Comparison of ENCODE assay signal across 11 mouse cellular contexts in the genomic region with DNA sequence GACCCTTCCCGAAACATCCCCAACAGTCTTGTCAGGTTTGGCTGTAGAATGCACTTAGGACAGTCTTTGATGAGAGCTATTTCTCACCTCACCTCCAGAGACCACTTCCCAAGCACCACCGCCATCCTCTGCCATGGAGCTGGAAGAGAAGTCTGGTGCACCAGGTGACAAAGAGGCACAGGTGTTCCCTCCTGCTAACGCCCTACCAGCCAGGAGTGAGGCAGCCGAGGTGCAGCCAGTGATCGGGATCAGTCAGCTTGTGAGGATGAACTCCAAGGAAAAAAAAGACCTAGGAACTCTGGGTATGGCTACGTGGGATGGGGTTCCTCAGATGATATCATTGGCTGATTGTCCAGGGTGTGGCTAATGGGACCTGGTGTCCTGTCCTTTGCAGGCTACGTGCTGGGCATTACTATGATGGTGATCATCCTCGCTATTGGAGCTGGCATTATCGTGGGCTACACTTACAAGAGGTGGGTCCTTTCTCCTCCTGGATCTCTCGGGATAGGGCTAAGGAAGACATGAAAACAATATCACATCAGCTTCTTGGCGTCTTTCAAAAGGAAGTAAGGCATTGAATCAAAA. TPM values are rescaled to one million over a fixed set of nuclear protein-coding genes. Genes with fewer than 3 reads are reported as not detected.
DNase-seq lines count a peak whose midpoint lies in the region; ATAC-seq and TF ChIP-seq lines count a peak whose summit lies in the region.
"Had no signal": no experiment of that assay in that cellular context is flagged by ENCODE, and none has a peak within 500 bp of the region (broad histone marks: within the 10 kb centered on the region; RNA-seq: fewer than 3 reads in every experiment).

No protein-coding gene starts in this region.

- no peaks in the 10 kb centered on the region for H3K9me3 ChIP-seq in heart, embryonic 16.5 days (replicated peaks; ENCODE audit: control insufficient read depth, low read length)
- H3K9me3 ChIP-seq in heart, embryonic 11.5 days (replicated peaks; ENCODE audit: control insufficient read depth, low read length), result no peaks in the 10 kb centered on the region
- no peaks in the 10 kb centered on the region for H3K9me3 ChIP-seq in megakaryocyte, embryonic 14.5 days

- peaks cover 54% of the 10 kb centered on the region for H3K4me1 ChIP-seq in heart, embryonic 16.5 days (ENCODE audit: control insufficient read depth, insufficient read depth, low read length)
- peaks cover 40% of the 10 kb centered on the region for H3K4me1 ChIP-seq in heart, embryonic 11.5 days (ENCODE audit: control insufficient read depth, insufficient read depth, low read length)
- H3K4me1 ChIP-seq in megakaryocyte, embryonic 14.5 days, result peaks cover 89% of the 10 kb centered on the region
- H3K4me1 ChIP-seq in cortical plate, adult 2 months (ENCODE audit: control insufficient read depth, insufficient read depth, low read length), result peaks cover 12% of the 10 kb centered on the region

- peak overlapping the region; percentile 85 for H3K27ac ChIP-seq in heart, embryonic 16.5 days (ENCODE audit: low read length)
- no peak overlapping the region for H3K27ac ChIP-seq in heart, embryonic 11.5 days (ENCODE audit: low read depth, low read length)
- peak overlapping the region; percentile 45 for H3K27ac ChIP-seq in cortical plate, adult 2 months (ENCODE audit: insufficient read depth, low read length)
- H3K27ac ChIP-seq: liver, embryonic 14.5 days had no signal

- H3K4me2 ChIP-seq in heart, embryonic 16.5 days (ENCODE audit: low read depth, low read length), result no peak overlapping the region
- H3K4me2 ChIP-seq in heart, embryonic 11.5 days, result no peak overlapping the region

- no peaks in the 10 kb centered on the region for H3K27me3 ChIP-seq in heart, embryonic 16.5 days (ENCODE audit: control insufficient read depth, insufficient read depth, low read length)
- H3K27me3 ChIP-seq in heart, embryonic 11.5 days (ENCODE audit: control insufficient read depth, insufficient read depth, low read length), result no peaks in the 10 kb centered on the region
- no peaks in the 10 kb centered on the region for H3K27me3 ChIP-seq in megakaryocyte, embryonic 14.5 days (replicated peaks)

- TF ChIP-seq POLR2A in cortical plate, adult 2 months (IDR thresholded peaks at IDR 0.05; ENCODE audit: extremely low read depth, insufficient read depth, low read length), result no peak

- no peak overlapping the region; the same call in 1 of the 2 replicates for H3K9ac ChIP-seq in heart, embryonic 16.5 days (ENCODE audit: low read length)
- H3K9ac ChIP-seq in heart, embryonic 11.5 days (ENCODE audit: low read depth, low read length), result no peak overlapping the region
- H3K9ac ChIP-seq: liver, embryonic 14.5 days had no signal

- peak; percentile 59 for DNase-seq in cerebellum, adult 11-12 months
- no peak for DNase-seq in right cerebral cortex, postnatal 36 days (ENCODE audit: low spot score in 2 of 2)
- DNase-seq: adrenal gland, postnatal 14 days; lung, postnatal 14 days had no signal

- 90% methylated on average over 11 of the region's 11 CpGs for WGBS in heart, embryonic 16.5 days
- 81% methylated on average over 11 of the region's 11 CpGs for WGBS in heart, embryonic 11.5 days (ENCODE audit: insufficient replicate concordance)

- no peak overlapping the region for H3K4me3 ChIP-seq in heart, embryonic 16.5 days (ENCODE audit: low read length)
- no peak overlapping the region for H3K4me3 ChIP-seq in heart, embryonic 11.5 days (ENCODE audit: low read depth, low read length)
- peak overlapping the region; percentile 44 for H3K4me3 ChIP-seq in megakaryocyte, embryonic 14.5 days (replicated peaks)
- H3K4me3 ChIP-seq in cortical plate, adult 2 months (ENCODE audit: insufficient read depth, low read length), result no peak overlapping the region

- no peak for ATAC-seq in cerebellum, adult (ENCODE audit: insufficient number of reproducible peaks, low FRiP score, low TSS enrichment)
- ATAC-seq in heart, embryonic 16.5 days (replicated peaks; ENCODE audit: extremely low read depth, insufficient read depth, low FRiP score), result no peak
- ATAC-seq in heart, embryonic 11.5 days (replicated peaks; ENCODE audit: insufficient number of reproducible peaks, low FRiP score, low TSS enrichment), result no peak
- no peak for ATAC-seq in megakaryocyte, adult 5-6 weeks (ENCODE audit: poor library complexity, severe bottlenecking)

- H3K36me3 ChIP-seq in heart, embryonic 16.5 days (ENCODE audit: control insufficient read depth, insufficient read depth), result peaks cover 10% of the 10 kb centered on the region; the same call in 1 of the 2 replicates
- no peaks in the 10 kb centered on the region for H3K36me3 ChIP-seq in heart, embryonic 11.5 days (ENCODE audit: control insufficient read depth, insufficient read depth, low read length)
- H3K36me3 ChIP-seq in megakaryocyte, embryonic 14.5 days (replicated peaks; ENCODE audit: low read length), result peaks cover 42% of the 10 kb centered on the region

- no peak for TF ChIP-seq CTCF in cortical plate, adult 2 months (IDR thresholded peaks at IDR 0.05; ENCODE audit: extremely low read depth, insufficient read depth, low read length)

RNA-seq across cellular contexts. Expression of gene Pik3ip1, which starts 3.0 kb away (rescaled TPM):
- polyA plus RNA-seq in heart, embryonic 16.5 days (2015; fragmentation: Nextera tagmentation; extraction: Ambion mirVana), result 40.9 and 41.1 TPM in 2 replicates
- 12.2 and 14.2 TPM in 2 replicates for polyA plus RNA-seq in heart, embryonic 11.5 days (2014; fragmentation: Nextera tagmentation; extraction: Ambion mirVana)
- polyA plus RNA-seq in megakaryocyte, embryonic 14.5 days (2012; ENCODE audit: insufficient read depth, low replicate concordance), result 17.8 and 33.7 TPM in 2 replicates
- 1.0 and 3.3 TPM in 2 replicates for total RNA-seq in megakaryocyte, adult 5-6 weeks (2015)
- total RNA-seq in megakaryocyte, adult 5-6 weeks (2017), result 2.6 and 3.8 TPM in 2 replicates
- polyA plus RNA-seq in cortical plate, adult 2 months (2012; rRNA removed), result 41.3 and 42.6 TPM in 2 replicates

RNA-seq across cellular contexts. Expression of gene Patz1, which starts 44.5 kb away (rescaled TPM):
- 25.7 and 26.3 TPM in 2 replicates for polyA plus RNA-seq in heart, embryonic 16.5 days (2015; fragmentation: Nextera tagmentation; extraction: Ambion mirVana)
- polyA plus RNA-seq in heart, embryonic 11.5 days (2014; fragmentation: Nextera tagmentation; extraction: Ambion mirVana), result 26.6 and 28.6 TPM in 2 replicates
- 79.0 and 88.1 TPM in 2 replicates for polyA plus RNA-seq in megakaryocyte, embryonic 14.5 days (2012; ENCODE audit: insufficient read depth, low replicate concordance)
- total RNA-seq in megakaryocyte, adult 5-6 weeks (2015), result 25.6 and 27.7 TPM in 2 replicates
- 27.2 and 33.2 TPM in 2 replicates for total RNA-seq in megakaryocyte, adult 5-6 weeks (2017)
- polyA plus RNA-seq in cortical plate, adult 2 months (2012; rRNA removed), result 29.0 and 30.1 TPM in 2 replicates
